Mouse (Mus musculus) liver, adult 2 months (tissue): ENCODE data around the gene Fgfr2.

Source experiments
- CTCF ChIP-seq: fragments of 200-500 bp; IDR thresholded peaks from 2 replicates; pipeline ENCODE4 v1.5.1; 2011; ENCODE audit warnings: low read depth, low read length, control low read depth
- POLR2A ChIP-seq: fragments of 200-500 bp; IDR thresholded peaks from 2 replicates; pipeline ENCODE4 v1.6.1; 2011; ENCODE audit warnings: low read length, control low read depth; ENCODE audit not compliant: insufficient read depth; ENCODE audit errors: extremely low read depth

DNA sequence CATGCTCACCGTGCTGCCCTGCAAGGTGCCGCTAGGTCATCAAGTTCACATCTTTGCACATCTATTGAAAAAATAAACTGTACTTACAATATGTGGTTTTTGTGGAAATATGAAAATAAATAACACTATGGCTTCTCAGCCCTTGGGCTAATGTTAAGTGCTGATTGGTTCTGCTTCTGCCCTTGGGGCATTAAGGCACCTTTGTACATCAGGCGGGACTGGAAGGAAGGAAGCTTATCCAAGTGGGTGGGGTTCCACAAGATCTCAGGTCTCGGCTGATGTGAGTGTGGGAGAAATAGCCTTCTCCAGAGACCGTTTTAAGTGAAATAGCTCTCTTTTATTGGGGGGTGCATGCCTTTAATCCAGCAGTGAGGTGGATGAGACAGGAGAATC lies 730.1 kb downstream of the Fgfr2 start:
- TF ChIP-seq CTCF: no peak
- no peak for TF ChIP-seq POLR2A
